In the genomic region with DNA sequence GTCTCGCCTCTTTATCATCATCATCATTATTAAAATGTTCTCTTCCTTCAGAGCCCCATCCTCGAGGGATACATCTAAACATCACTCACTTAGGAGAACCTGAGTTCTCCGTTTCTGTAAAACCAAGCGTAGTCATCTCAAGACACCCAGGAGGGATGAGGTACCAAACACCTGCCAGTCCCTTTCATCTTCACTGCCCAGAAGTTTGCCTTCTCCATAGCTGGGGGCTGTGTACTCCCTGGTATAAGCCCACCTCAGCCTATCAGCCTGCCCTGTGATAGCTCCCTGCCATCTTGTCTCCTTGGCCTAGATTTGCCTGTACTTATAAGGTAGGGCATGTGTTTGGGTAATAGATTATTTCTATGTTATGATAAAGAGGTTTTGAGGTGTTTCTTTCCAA, we compare ENCODE assay signal across 8 mouse cellular contexts. TPM values are rescaled to one million over a fixed set of nuclear protein-coding genes. Genes with fewer than 3 reads are reported as not detected.
A peak's percentile ranks its signal among the peaks of the same experiment; 100 is the strongest.
DNase-seq lines count a peak whose midpoint lies in the region; ATAC-seq and TF ChIP-seq lines count a peak whose summit lies in the region.

No protein-coding gene starts in this region.

- no peak for TF ChIP-seq EP300 in liver, embryonic 14.5 days (IDR thresholded peaks at IDR 0.05; ENCODE audit: low read depth)
- no peak for TF ChIP-seq EP300 in stomach, postnatal 0 days (optimal IDR thresholded peaks at IDR 0.05)

- H3K79me2 ChIP-seq in C2C12 (ENCODE audit: control insufficient read depth, insufficient read depth) = peaks cover 53% of the 10 kb centered on the region

- peak; percentile 11 for DNase-seq in cerebellum, adult 9-11 months
- DNase-seq in cerebellum, postnatal 25 days = no peak
- DNase-seq in forebrain, embryonic 14.5 days (ENCODE audit: low spot score) = no peak
- DNase-seq in liver, embryonic 14.5 days (ENCODE audit: low read depth in 3 of 3, low spot score in 3 of 3) = peak in 1 of 3 experiments; percentile 17
- no peak for DNase-seq in stomach, postnatal 0 days (ENCODE audit: low spot score)
- DNase-seq in gastrocnemius, postnatal 25 days = no peak
- DNase-seq in adrenal gland, postnatal 36 days = no peak

- peaks cover 42% of the 10 kb centered on the region for H3K79me3 ChIP-seq in C2C12 (ENCODE audit: low read depth)

- 7% methylated on average over 4 of the region's 4 CpGs for WGBS in forebrain, embryonic 14.5 days
- WGBS in liver, embryonic 14.5 days (ENCODE audit: insufficient replicate concordance) = 19% methylated on average over 4 of the region's 4 CpGs
- 11% methylated on average over 4 of the region's 4 CpGs for WGBS in stomach, postnatal 0 days

- H3K4me2 ChIP-seq in forebrain, embryonic 14.5 days (ENCODE audit: low read length) = peak overlapping the region; percentile 72
- peak overlapping the region; percentile 91 for H3K4me2 ChIP-seq in liver, embryonic 14.5 days (ENCODE audit: low read depth)
- peak overlapping the region; percentile 82 for H3K4me2 ChIP-seq in stomach, postnatal 0 days (replicated peaks; ENCODE audit: low read depth)

- H3K9ac ChIP-seq in forebrain, embryonic 14.5 days (ENCODE audit: low read length) = peak overlapping the region; percentile 75
- peak overlapping the region; percentile 91 for H3K9ac ChIP-seq in liver, embryonic 14.5 days (replicated peaks)
- peak overlapping the region; percentile 90 for H3K9ac ChIP-seq in stomach, postnatal 0 days (ENCODE audit: low read length)

- ATAC-seq in forebrain, embryonic 14.5 days = no peak
- ATAC-seq in liver, embryonic 14.5 days (ENCODE audit: insufficient read depth) = no peak
- no peak for ATAC-seq in stomach, postnatal 0 days (ENCODE audit: low FRiP score, low TSS enrichment)

- no peaks in the 10 kb centered on the region for H3K9me3 ChIP-seq in forebrain, embryonic 14.5 days (replicated peaks; ENCODE audit: control insufficient read depth, low read length)
- no peaks in the 10 kb centered on the region for H3K9me3 ChIP-seq in liver, embryonic 14.5 days (ENCODE audit: control insufficient read depth, low read length)
- no peaks in the 10 kb centered on the region for H3K9me3 ChIP-seq in stomach, postnatal 0 days (ENCODE audit: control insufficient read depth, low read length)

- H3K27ac ChIP-seq in forebrain, embryonic 14.5 days (ENCODE audit: low read depth, low read length) = no peak overlapping the region
- H3K27ac ChIP-seq in liver, embryonic 14.5 days = peak overlapping the region; percentile 77
- no peak overlapping the region for H3K27ac ChIP-seq in stomach, postnatal 0 days (replicated peaks)

- H3ac ChIP-seq in C2C12 (ENCODE audit: control insufficient read depth, insufficient read length, low read depth) = no peak overlapping the region

- no peaks in the 10 kb centered on the region for H3K36me3 ChIP-seq in C2C12 (ENCODE audit: control insufficient read depth, insufficient read depth)
- no peaks in the 10 kb centered on the region for H3K36me3 ChIP-seq in forebrain, embryonic 14.5 days (ENCODE audit: control insufficient read depth, insufficient read depth, low read length)
- no peaks in the 10 kb centered on the region for H3K36me3 ChIP-seq in liver, embryonic 14.5 days (replicated peaks; ENCODE audit: control insufficient read depth, insufficient read depth, low read depth)
- H3K36me3 ChIP-seq in stomach, postnatal 0 days (ENCODE audit: control insufficient read depth, insufficient read depth, low read length) = no peaks in the 10 kb centered on the region

- TF ChIP-seq CTCF in C2C12 (IDR thresholded peaks at IDR 0.05; ENCODE audit: control insufficient read depth, insufficient read depth, insufficient read length) = no peak
- no peak for TF ChIP-seq CTCF in liver, embryonic 14.5 days (IDR thresholded peaks at IDR 0.05; ENCODE audit: low read depth)
- no peak for TF ChIP-seq CTCF in stomach, postnatal 0 days (IDR thresholded peaks at IDR 0.05; ENCODE audit: low read depth)

- peak overlapping the region; percentile 64 for H3K4me3 ChIP-seq in C2C12 (ENCODE audit: insufficient read depth, poor library complexity, severe bottlenecking)
- H3K4me3 ChIP-seq in forebrain, embryonic 14.5 days (ENCODE audit: low read depth, low read length) = peak overlapping the region; percentile 77
- H3K4me3 ChIP-seq in liver, embryonic 14.5 days (ENCODE audit: insufficient read depth in 1 of 2, low read depth in 2 of 2, low read length in 2 of 2) = peak overlapping the region; percentile 63 to 99
- H3K4me3 ChIP-seq in stomach, postnatal 0 days (ENCODE audit: low read depth, low read length) = peak overlapping the region; percentile 86

- no peaks in the 10 kb centered on the region for H3K27me3 ChIP-seq in C2C12 (ENCODE audit: control insufficient read depth, insufficient read depth, insufficient read length)
- H3K27me3 ChIP-seq in forebrain, embryonic 14.5 days (replicated peaks; ENCODE audit: control insufficient read depth, insufficient read depth, low read length) = no peaks in the 10 kb centered on the region
- no peaks in the 10 kb centered on the region for H3K27me3 ChIP-seq in liver, embryonic 14.5 days (ENCODE audit: control insufficient read depth, insufficient read depth, low read length)
- H3K27me3 ChIP-seq in stomach, postnatal 0 days (ENCODE audit: control insufficient read depth, insufficient read depth, low read length) = no peaks in the 10 kb centered on the region

- no peaks in the 10 kb centered on the region for H3K4me1 ChIP-seq in forebrain, embryonic 14.5 days (ENCODE audit: control insufficient read depth, insufficient read depth, low read length)
- peaks cover 21 to 22% of the 10 kb centered on the region in 2 experiments for H3K4me1 ChIP-seq in liver, embryonic 14.5 days (replicated peaks; ENCODE audit: control insufficient read depth in 2 of 2, insufficient read depth in 2 of 2, low read length in 1 of 2)
- H3K4me1 ChIP-seq in stomach, postnatal 0 days (replicated peaks; ENCODE audit: control insufficient read depth, insufficient read depth) = peaks cover 3% of the 10 kb centered on the region; the same call in 1 of the 2 replicates

TF ChIP-seq in C2C12, 6 proteins besides CTCF, POLR2A, EP300 and RAD21:
- TF ChIP-seq USF1 (IDR thresholded peaks at IDR 0.05; ENCODE audit: low read depth) (no peak), MYOD1 (IDR thresholded peaks at IDR 0.05; ENCODE audit: control insufficient read depth, insufficient read length, low read depth) (no peak), MAX (IDR thresholded peaks at IDR 0.05) (no peak), FOSL1 (IDR thresholded peaks at IDR 0.05; ENCODE audit: insufficient read depth, low read length, poor library complexity, severe bottlenecking) (no peak), MYOG (IDR thresholded peaks at IDR 0.05; ENCODE audit: control insufficient read depth, extremely low read depth, insufficient read length) (no peak), CEBPB (IDR thresholded peaks at IDR 0.05; ENCODE audit: low read depth) (no peak)

RNA-seq across cellular contexts. Expression of a gene that starts 1.1 kb away (rescaled TPM):
- polyA plus RNA-seq in C2C12 (2012; fragmentation: generic; extraction: Trizol) = 13.1 TPM
- 45.2 and 46.7 TPM in 2 replicates for polyA plus RNA-seq in forebrain, embryonic 14.5 days (2014; fragmentation: Nextera tagmentation; extraction: Ambion mirVana)
- polyA plus RNA-seq in liver, embryonic 14.5 days (2012; rRNA removed) = 14.9 and 20.7 TPM in 2 replicates
- 40.1 and 43.0 TPM in 2 replicates for polyA plus RNA-seq in liver, embryonic 14.5 days (2014; fragmentation: Nextera tagmentation; extraction: Ambion mirVana)
- polyA plus RNA-seq in stomach, postnatal 0 days (2015; fragmentation: Nextera tagmentation; extraction: Ambion mirVana) = 20.0 and 25.0 TPM in 2 replicates
- 10 to 100 TPM; 60.2 to 62.3 TPM for total RNA-seq in gastrocnemius, postnatal 25 days (2021)
- 10 to 100 TPM; 75.6 to 91.0 TPM for total RNA-seq in adrenal gland, postnatal 36 days (2021)

RNA-seq across cellular contexts. Expression of a gene that starts 46.9 kb away (rescaled TPM):
- polyA plus RNA-seq in C2C12 (2012; fragmentation: generic; extraction: Trizol) = 0.04 TPM
- 0.59 and 0.66 TPM in 2 replicates for polyA plus RNA-seq in forebrain, embryonic 14.5 days (2014; fragmentation: Nextera tagmentation; extraction: Ambion mirVana)
- 0.02 and 0.03 TPM in 2 replicates for polyA plus RNA-seq in liver, embryonic 14.5 days (2012; rRNA removed)
- not detected in 2 replicates for polyA plus RNA-seq in liver, embryonic 14.5 days (2014; fragmentation: Nextera tagmentation; extraction: Ambion mirVana)
- 0.05 TPM in 1 of 2 replicates, not detected in the other for polyA plus RNA-seq in stomach, postnatal 0 days (2015; fragmentation: Nextera tagmentation; extraction: Ambion mirVana)
- total RNA-seq in gastrocnemius, postnatal 25 days (2021) = under 1 TPM in 1 of 2 experiments, not detected in 1; 0.21 TPM
- total RNA-seq in adrenal gland, postnatal 36 days (2021) = 1 to 10 TPM in 1 of 2 experiments, under 1 TPM in 1; 0.79 to 1.1 TPM
